Mouse (Mus musculus) heart, postnatal 4 days (tissue): ENCODE measurements at regions not wholly inside any gene's neighbourhood (a gene's known extent, or its start where the extent isn't known, plus 50 kb on each side); places are given as distances from the start of the nearest gene placed in this dataset.

ENCODE experiments used
- DNase-seq: peaks from one replicate; pipeline ENCODE4 v3.0.0; 2021

GRCm38 (mm10) chr12:14415543-14416181 is 263.8 kb upstream of the Fam84a start:
- no peak for DNase-seq

- no peak for DNase-seq
Observed at GRCm38 (mm10) chr12:14411102-14411501, 259.2 kb upstream of the Fam84a start.

- DNase-seq, result no peak
Observed at GRCm38 (mm10) chr12:14405796-14406195, 253.9 kb upstream of the Fam84a start.

GRCm38 (mm10) chr12:14376211-14376610 is 224.4 kb upstream of the Fam84a start:
- DNase-seq, result no peak

- DNase-seq, result no peak
Observed at GRCm38 (mm10) chr12:14338244-14338799, 186.5 kb upstream of the Fam84a start.

- DNase-seq, result no peak
Observed at GRCm38 (mm10) chr12:14337813-14338212, 186.0 kb upstream of the Fam84a start.

- DNase-seq, result peak; percentile 12
Observed at GRCm38 (mm10) chr12:14318693-14319092, 166.8 kb upstream of the Fam84a start.

DNA sequence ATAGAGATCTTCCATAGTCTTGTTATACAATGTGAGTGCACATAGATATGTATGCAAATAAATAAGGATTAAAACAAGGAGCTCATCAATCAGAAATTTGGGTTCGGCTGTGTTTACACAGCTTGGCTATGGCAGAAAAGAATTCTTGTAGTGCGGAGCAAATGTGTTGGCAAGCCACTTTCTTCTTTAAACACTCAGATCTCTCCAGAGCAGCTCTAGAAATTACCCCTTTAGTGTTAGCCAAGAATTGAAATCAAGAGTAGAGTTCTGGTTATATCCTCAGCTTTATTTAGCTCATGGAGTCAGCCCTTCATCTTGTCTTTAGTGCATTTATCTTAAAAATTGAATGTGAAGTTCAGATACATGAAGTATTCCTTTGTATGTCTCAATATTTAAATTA is 164.5 kb upstream of the Fam84a start:
- no peak for DNase-seq

DNA sequence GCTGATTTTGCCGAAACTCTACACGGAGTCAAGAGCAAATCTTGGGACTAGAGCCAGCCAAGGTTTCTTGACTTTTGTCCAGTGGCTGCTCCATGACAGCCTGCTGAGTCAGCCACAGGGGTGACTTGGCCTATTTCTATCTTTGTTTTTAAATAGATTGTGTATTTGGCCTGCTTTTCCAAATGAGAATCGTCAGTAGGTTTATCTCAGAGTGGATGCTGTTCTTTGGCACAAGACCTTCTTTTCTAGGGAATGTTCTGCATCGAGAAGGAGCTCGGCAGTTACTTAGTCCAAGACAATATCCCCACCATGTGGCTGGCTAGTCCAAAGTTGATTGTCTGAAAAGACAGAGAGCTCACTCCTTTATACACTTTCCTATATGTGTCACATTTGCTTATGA is 163.9 kb upstream of the Fam84a start:
- DNase-seq, result peak; percentile 43

GRCm38 (mm10) chr12:14302366-14302930 is 150.6 kb upstream of the Fam84a start:
- no peak for DNase-seq

GRCm38 (mm10) chr12:14301676-14302365 is 150.0 kb upstream of the Fam84a start:
- no peak for DNase-seq

- no peak for DNase-seq
Observed at GRCm38 (mm10) chr12:14292083-14292482, 140.2 kb upstream of the Fam84a start.

DNA sequence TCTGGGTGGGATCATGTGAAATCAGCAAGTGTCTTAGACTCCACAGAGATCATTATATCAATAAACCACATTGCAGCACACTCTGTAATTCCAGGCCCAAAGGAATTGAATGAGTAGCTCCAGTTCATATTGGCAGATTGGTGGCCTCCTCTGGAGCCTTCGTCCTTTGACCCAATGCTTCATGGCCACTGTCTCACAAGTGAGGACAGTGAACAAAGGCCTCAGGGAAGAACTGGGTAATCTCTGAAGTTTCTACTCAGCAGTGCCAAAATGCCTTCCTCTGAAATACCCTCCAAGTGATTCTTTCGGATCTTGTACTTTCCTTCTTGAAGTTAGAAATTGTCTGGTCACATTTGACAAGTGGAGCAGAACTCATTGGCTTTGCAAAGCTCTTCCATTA is 135.8 kb upstream of the Fam84a start:
- no peak for DNase-seq

DNA sequence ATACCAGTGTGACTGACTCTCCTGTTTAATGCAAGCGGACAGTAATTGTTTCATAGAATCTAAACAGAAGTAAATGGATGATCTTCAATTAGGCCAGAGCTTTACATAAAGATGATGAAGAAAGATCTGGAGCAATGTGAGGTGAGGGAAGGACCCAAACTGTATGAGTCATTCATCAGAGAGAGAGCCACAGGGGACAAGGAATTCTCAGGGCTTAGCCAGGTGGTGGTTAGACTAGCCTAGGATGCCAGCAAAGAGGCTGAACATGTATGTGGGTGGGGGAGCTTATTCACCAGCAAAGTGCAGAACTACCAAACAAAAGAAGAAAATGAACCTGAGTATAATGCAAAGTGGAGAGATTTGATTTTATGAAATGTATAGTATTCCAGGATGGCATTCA is 134.8 kb upstream of the Fam84a start:
- no peak for DNase-seq

DNA sequence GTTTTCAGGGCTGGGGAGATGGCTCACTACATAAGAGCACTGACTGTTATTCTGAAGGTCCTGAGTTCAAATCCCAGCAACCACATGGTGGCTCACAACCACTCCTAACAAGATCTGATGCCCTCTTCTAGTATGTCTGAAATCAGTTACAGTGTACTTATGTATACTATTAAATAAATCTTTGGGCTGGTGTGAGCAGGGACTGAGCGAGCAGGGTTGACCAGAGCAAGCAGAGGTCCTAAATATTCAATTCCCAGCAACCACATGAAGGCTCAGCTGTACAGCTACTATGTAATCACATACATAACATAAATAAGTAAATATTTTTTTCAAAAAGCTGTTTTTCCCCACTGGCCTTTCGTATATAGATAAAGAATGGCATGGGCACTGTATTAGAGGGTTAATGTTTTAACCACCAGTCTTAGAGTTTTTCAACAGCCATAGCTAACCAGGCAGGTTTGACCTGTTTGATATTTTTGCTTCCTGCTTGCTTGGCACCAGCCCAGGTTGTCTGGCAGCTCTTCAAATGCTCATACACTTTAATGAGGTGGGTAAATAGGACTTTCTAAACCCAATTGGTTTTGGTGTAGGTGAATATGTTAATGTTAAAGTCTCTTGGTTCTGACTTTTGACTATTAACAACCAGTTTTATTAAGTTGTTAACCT is 134.1 kb upstream of the Fam84a start:
- no peak for DNase-seq

DNA sequence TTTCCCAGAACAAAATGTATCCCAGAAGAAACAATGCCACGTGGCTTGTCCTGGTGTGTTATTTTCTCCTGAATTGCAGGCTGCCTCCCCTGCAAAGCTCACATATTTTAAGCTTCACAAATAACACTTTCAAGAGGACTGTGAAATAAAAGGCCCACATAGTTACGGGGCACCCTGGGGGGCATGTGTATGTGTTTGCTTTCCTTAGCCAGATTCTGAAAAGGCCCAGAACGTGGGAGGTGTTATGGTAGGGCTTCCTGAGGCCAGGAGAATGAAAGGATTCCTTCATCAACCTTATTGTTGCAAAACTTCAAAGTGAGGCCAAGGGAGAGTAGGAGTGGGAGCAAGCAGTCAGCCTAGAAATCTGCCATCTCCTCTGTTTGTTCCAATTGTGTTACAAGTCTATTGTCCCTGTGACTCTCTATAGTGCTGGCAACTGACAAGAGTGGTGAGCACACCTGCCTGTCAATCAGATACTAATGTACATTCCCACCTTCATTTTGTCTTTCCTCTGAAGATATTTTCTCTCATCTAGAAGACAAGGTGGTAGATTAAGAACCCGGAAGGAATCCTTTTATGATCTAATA is 131.3 kb upstream of the Fam84a start:
- DNase-seq, result no peak

DNA sequence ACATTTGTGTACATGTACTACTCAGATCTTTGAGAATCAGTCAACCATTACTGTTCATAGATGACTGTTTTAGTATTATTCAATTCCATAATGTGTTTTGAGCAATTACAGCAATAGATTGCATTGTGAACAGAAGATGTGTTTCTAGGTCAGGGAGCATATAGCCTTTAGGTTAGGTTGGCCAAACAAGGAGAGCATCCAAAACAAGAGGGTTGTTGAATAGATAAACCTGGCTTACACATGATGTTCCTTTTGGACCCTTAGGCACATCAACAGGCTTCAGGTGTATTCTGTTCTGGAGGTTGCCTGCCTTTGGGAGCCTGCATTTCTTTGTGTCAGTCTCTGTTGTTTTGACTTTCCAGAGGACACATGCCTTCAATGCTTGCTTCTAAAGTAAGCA is 123.4 kb upstream of the Fam84a start:
- DNase-seq, result no peak

DNA sequence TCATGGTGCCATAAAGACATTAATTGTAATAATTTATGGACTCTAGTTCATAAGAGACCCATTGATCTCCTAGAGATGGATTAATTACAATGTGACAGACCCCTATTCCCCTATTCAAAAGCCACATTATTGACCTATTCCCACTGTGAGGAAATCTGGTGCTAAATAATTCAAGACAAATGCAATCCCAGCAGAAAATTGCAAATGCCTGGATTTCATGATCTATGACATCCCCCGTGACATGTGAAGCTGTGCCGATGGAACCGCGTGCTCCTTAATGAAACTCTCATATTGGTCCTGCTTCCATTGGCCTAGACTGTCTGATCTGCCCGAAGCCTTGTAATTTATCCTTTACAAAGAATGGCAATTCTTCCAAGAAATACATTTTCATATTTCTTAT is 122.9 kb upstream of the Fam84a start:
- no peak for DNase-seq

DNA sequence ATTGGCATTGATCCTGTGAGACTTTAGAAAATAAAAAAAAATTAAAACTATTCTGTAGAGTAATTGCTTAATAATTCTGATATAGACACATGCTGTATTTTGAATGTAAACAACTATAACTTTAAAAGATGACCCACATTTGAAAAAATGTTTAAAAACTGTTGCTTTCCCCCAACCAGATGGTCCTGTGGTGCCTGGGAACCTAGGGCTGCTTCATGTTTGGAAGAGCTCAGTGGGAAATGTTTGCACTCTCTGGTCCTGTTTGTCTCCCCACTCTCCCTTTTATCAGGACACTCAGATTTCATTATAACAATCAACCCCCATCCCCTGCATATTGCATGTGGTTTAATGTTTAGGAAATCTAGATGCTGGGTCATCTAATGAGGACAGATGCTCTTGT is 119.4 kb upstream of the Fam84a start:
- no peak for DNase-seq

DNA sequence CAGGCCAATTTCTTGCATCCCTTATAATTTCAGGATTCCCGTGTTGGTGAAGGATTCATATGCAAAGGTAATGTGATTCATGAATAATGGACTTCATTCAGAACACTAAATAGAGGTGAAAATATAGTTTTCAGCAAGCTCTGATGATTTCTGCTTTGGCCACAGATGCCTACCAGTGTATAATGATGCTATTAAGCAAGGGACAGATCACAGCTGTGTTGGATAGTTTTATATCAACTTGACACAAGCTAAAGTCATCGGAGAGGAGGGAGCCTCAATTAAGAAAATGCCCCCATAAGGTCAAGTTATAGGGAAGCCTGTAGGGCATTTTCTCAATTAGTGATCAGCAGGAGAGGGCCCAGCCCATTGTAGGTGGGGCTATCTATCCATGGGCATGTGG is 109.2 kb upstream of the Fam84a start:
- DNase-seq, result no peak

DNA sequence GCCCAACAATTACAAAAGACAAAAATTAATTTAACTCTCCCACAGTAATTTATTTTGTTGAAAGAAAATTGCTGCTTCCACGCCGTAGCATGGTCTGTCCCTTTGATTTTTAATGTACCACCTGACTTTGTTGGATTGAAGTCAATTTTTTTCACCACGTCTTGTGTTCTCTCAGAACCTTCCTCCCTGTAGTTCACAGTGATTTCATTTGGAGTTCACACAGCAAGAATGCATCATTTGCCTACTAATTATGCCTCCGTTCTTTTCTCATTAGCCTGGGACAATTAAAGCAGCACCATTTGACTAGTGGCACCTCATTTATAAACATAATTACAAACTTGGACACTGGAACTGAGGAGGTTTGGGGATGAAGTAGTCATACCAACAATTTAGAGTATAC is 108.4 kb upstream of the Fam84a start:
- DNase-seq, result no peak

- no peak for DNase-seq
Observed at GRCm38 (mm10) chr12:14253336-14253735, 101.5 kb upstream of the Fam84a start.

- DNase-seq, result no peak
Observed at GRCm38 (mm10) chr12:14250124-14250523, 98.3 kb upstream of the Fam84a start.
